Mouse (Mus musculus) megakaryocyte-erythroid progenitor cell, adult 5 weeks (primary cell): ENCODE measurements around the gene Fam207a. TPM values are rescaled to one million over a fixed set of nuclear protein-coding genes. Genes with fewer than 3 reads are reported as not detected.

Experiments
- polyA plus RNA-seq: library from polyadenylated mRNA; stranded (reverse); fragments of >175 nt; gene quantifications from 2 replicates; pipeline ENCODE4 v1.2.3, GENCODE M21; 2012

The Fam207a gene
- 75.0 and 77.7 TPM in 2 replicates for polyA plus RNA-seq

DNA sequence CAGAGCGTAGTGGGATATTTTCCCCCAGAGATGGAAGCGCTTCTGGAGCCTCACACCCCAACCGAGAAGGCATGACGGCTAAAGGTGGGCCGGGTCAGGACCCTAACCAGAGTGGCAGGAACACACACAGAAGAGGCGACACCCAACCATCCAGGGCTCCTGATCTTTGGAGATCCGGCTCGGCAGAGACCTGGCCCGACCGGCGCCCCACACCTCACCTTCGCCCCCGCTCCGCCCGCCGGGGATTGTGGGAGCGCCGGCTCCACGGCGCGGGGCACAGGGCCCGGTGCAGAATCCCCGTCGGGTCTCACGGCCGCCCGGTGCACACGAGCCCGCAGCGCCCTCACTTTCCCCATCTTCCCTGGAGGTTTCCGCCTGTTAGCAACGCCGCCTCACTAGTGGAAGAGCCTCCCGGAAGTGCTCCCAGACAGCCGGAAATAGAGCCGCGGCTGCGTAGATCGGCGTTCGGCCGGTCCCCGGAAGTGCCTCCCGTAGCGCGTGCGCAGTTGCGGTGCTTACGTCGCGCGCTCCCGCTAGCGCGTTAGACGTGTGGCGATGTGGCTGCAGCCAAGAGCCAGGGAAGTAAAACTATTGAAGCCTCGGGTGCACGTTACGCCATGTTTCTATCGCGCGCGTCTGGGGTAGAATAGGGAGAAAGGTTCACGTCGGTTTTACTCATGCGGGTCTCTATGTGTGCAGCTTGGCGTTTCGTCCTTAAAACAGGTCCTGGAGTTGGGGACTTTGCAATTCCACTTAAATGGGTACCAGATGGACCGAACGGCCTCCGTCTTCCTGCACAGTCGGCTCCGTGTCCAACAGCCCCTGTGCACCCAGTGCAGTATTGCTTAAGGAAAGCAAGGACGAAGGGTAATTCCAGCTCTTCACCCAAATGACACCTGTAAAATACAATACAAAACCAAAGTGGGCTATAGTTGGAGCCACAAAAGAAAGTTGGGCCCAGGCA, at the start of gene Fam207a:
TSS of gene Fam207a (minus strand) at position 401 of the 964 bp plus-strand sequence.

DNA sequence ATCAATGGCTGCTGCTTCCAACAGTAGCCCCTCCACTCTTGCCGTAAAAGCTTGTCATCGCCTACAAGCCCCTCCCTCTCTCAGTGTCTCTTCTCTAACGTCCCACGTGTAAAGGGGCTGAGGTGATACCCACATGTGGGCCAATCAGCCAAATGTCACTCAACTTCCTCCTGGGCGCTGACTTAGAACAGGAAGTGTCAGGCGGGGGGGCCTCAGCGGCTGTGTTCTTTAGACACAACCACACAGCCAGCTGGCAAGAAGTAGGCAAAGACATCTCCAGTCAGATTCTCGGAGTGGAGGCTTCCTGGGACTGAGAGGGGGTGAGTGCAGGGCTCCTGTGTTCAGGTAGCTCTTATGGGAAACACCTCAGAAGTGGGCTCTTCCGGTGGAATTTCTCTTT, 14.6 kb upstream of the Fam207a start, which contains the start of gene Itgb2:
TSS of gene Itgb2 (plus strand) at position 113 of the 400 bp plus-strand sequence.

Other genes with a start within 250 kb of the Fam207a start
- gene Adarb1, start 97.5 kb downstream of the Fam207a start, polyA plus RNA-seq, result 0.53 and 1.1 TPM in 2 replicates
- 23.7 and 24.8 TPM in 2 replicates for gene Itgb2, start 14.5 kb upstream of the Fam207a start, polyA plus RNA-seq
- gene Pttg1ip, start 65.9 kb upstream of the Fam207a start, polyA plus RNA-seq, result 119 and 164 TPM in 2 replicates
- 207 and 270 TPM in 2 replicates for gene Sumo3, start 90.3 kb upstream of the Fam207a start, polyA plus RNA-seq
- 2.6 TPM in 1 of 2 replicates, not detected in the other for gene Gm49325, start 90.4 kb upstream of the Fam207a start, polyA plus RNA-seq
- gene Ube2g2, start 106.5 kb upstream of the Fam207a start, polyA plus RNA-seq, result 43.2 and 45.3 TPM in 2 replicates
- gene Tspear, start 170.8 kb upstream of the Fam207a start, polyA plus RNA-seq, result 0.16 and 0.70 TPM in 2 replicates
- gene Gm19402, start 175.0 kb upstream of the Fam207a start, polyA plus RNA-seq, result not detected in 2 replicates
- 0.09 TPM in 1 of 2 replicates, not detected in the other for gene Gm9508, start 181.4 kb upstream of the Fam207a start, polyA plus RNA-seq
- not detected in 2 replicates for gene Gm10272, start 190.8 kb upstream of the Fam207a start, polyA plus RNA-seq
- gene Gm10024, start 195.7 kb upstream of the Fam207a start, polyA plus RNA-seq, result not detected in 2 replicates
- gene Gm10142, start 200.0 kb upstream of the Fam207a start, polyA plus RNA-seq, result not detected in 2 replicates
- not detected in 2 replicates for gene Krtap12-1, start 204.8 kb upstream of the Fam207a start, polyA plus RNA-seq
- not detected in 2 replicates for gene Gm10100, start 210.7 kb upstream of the Fam207a start, polyA plus RNA-seq
- gene Gm18596, start 226.9 kb upstream of the Fam207a start, polyA plus RNA-seq, result not detected in 2 replicates
- not detected in 2 replicates for gene Gm9736, start 235.6 kb upstream of the Fam207a start, polyA plus RNA-seq
- gene Gm3233, start 243.9 kb upstream of the Fam207a start, polyA plus RNA-seq, result not detected in 2 replicates